Mouse (Mus musculus) cerebellum, adult 8-10 months (tissue): ENCODE measurements around the gene Fam193a.

Experiments
- DNase-seq: peaks from one replicate; pipeline ENCODE4 v3.0.0; 2022

The Fam193a gene

GRCm38 (mm10) chr5:34369341-34370021 lies at the start of gene Fam193a:
Fam193a (plus strand) TSS chr5:34369933.
- DNase-seq: peak; percentile 96

- DNase-seq: no peak
Measured at GRCm38 (mm10) chr5:34321236-34321635, 48.5 kb upstream of the Fam193a start.

GRCm38 (mm10) chr5:34325286-34325685 lies 44.4 kb upstream of the Fam193a start:
- no peak for DNase-seq

GRCm38 (mm10) chr5:34326249-34326691 lies 43.5 kb upstream of the Fam193a start:
- DNase-seq: no peak

- DNase-seq: peak; percentile 45
Measured at GRCm38 (mm10) chr5:34326875-34327576, 42.7 kb upstream of the Fam193a start.

- no peak for DNase-seq
Measured at GRCm38 (mm10) chr5:34330136-34330535, 39.6 kb upstream of the Fam193a start.

GRCm38 (mm10) chr5:34334081-34334480 lies 35.7 kb upstream of the Fam193a start:
- no peak for DNase-seq

GRCm38 (mm10) chr5:34335539-34336096 lies 34.1 kb upstream of the Fam193a start:
- DNase-seq: no peak

GRCm38 (mm10) chr5:34336097-34336774 lies 33.5 kb upstream of the Fam193a start, which contains the start of gene Rnf4:
Rnf4 (plus strand) TSS chr5:34336289.
- peak; percentile 98 for DNase-seq

GRCm38 (mm10) chr5:34336775-34337450 lies 32.8 kb upstream of the Fam193a start:
- DNase-seq: no peak

- DNase-seq: no peak
Measured at GRCm38 (mm10) chr5:34340246-34340645, 29.5 kb upstream of the Fam193a start.

GRCm38 (mm10) chr5:34352084-34352631 lies 17.6 kb upstream of the Fam193a start:
- DNase-seq: no peak

- no peak for DNase-seq
Measured at GRCm38 (mm10) chr5:34360261-34360660, 9.5 kb upstream of the Fam193a start.

GRCm38 (mm10) chr5:34363115-34363514 lies 6.6 kb upstream of the Fam193a start:
- DNase-seq: no peak

GRCm38 (mm10) chr5:34368551-34369290 lies 1.0 kb upstream of the Fam193a start:
- DNase-seq: no peak

- DNase-seq: peak; percentile 54
Measured at GRCm38 (mm10) chr5:34370022-34370823, 490 bp downstream of the Fam193a start.

- DNase-seq: no peak
Measured at GRCm38 (mm10) chr5:34370840-34371239, 1.1 kb downstream of the Fam193a start.

GRCm38 (mm10) chr5:34372141-34372540 lies 2.4 kb downstream of the Fam193a start:
- DNase-seq: no peak

GRCm38 (mm10) chr5:34372541-34372940 lies 2.8 kb downstream of the Fam193a start:
- DNase-seq: no peak

GRCm38 (mm10) chr5:34378787-34379186 lies 9.1 kb downstream of the Fam193a start:
- no peak for DNase-seq

GRCm38 (mm10) chr5:34381700-34382099 lies 12.0 kb downstream of the Fam193a start:
- no peak for DNase-seq
